Mouse (Mus musculus) c-Kit-negative CD71-positive TER-119-positive erythroid progenitor cells, embryonic 14.5 days (primary cell): ENCODE measurements around the gene Gcnt2.
"Not testable (repeated sequence)": the region's sequence is repeated elsewhere in the genome, so short reads cannot be mapped to it uniquely, and the experiment has no call there.

Source experiments
- DNase-seq: peaks from one replicate; pipeline ENCODE4 v3.0.0-alpha.2; 2013; ENCODE audit warnings: low read depth, low spot score

Gcnt2 gene

GRCm38 (mm10) chr13:40906528-40906927 is 47.0 kb downstream of the Gcnt2 start:
- DNase-seq, result no peak

GRCm38 (mm10) chr13:40907274-40907673 is 47.7 kb downstream of the Gcnt2 start:
- DNase-seq, result no peak

- no peak for DNase-seq
These were observed 48.5 kb downstream of the Gcnt2 start for GRCm38 (mm10) chr13:40908044-40908443.

- DNase-seq, result no peak
These were observed 49.5 kb downstream of the Gcnt2 start for GRCm38 (mm10) chr13:40909060-40909459.

GRCm38 (mm10) chr13:40910047-40910446 is 50.5 kb downstream of the Gcnt2 start:
- DNase-seq, result no peak

GRCm38 (mm10) chr13:40911951-40912350 is 52.4 kb downstream of the Gcnt2 start:
- no peak for DNase-seq

- DNase-seq, result no peak
These were observed 54.0 kb downstream of the Gcnt2 start for GRCm38 (mm10) chr13:40913395-40914018.

- no peak for DNase-seq
These were observed 54.6 kb downstream of the Gcnt2 start for GRCm38 (mm10) chr13:40914053-40914585.

GRCm38 (mm10) chr13:40916321-40917160 is 57.0 kb downstream of the Gcnt2 start:
- DNase-seq, result no peak

- DNase-seq, result no peak
These were observed 57.9 kb downstream of the Gcnt2 start for GRCm38 (mm10) chr13:40917161-40918091.

GRCm38 (mm10) chr13:40921326-40922059 is 61.9 kb downstream of the Gcnt2 start:
- DNase-seq, result no peak

GRCm38 (mm10) chr13:40922311-40922877 is 62.8 kb downstream of the Gcnt2 start:
- DNase-seq, result no peak

- no peak for DNase-seq
These were observed 64.3 kb downstream of the Gcnt2 start for GRCm38 (mm10) chr13:40923756-40924315.

- no peak for DNase-seq
These were observed 68.8 kb downstream of the Gcnt2 start for GRCm38 (mm10) chr13:40928192-40928898.

GRCm38 (mm10) chr13:40931871-40932270 is 72.3 kb downstream of the Gcnt2 start:
- DNase-seq, result not testable (repeated sequence)

GRCm38 (mm10) chr13:40932573-40932972 is 73.0 kb downstream of the Gcnt2 start:
- no peak for DNase-seq

GRCm38 (mm10) chr13:40934341-40934740 is 74.8 kb downstream of the Gcnt2 start:
- DNase-seq, result no peak

- no peak for DNase-seq
These were observed 78.0 kb downstream of the Gcnt2 start for GRCm38 (mm10) chr13:40937586-40937985.

GRCm38 (mm10) chr13:40938485-40939357 is 79.2 kb downstream of the Gcnt2 start:
- no peak for DNase-seq
